Mouse (Mus musculus) heart, adult 2 months (tissue): ENCODE results near the gene Agpat3.

ENCODE experiments used
- CTCF ChIP-seq: fragments of 200-600 bp; IDR thresholded peaks from 2 replicates; pipeline ENCODE4 v1.8.1; 2022; ENCODE audit warnings: antibody characterized with exemption, mild to moderate bottlenecking, moderate library complexity
- EP300 ChIP-seq: fragments of 200-500 bp; IDR thresholded peaks from 2 replicates; pipeline ENCODE4 v1.6.1; 2011; ENCODE audit warnings: low read depth, low read length, control low read depth; ENCODE audit not compliant: insufficient read depth
- POLR2A ChIP-seq: fragments of 200-500 bp; IDR thresholded peaks from 2 replicates; pipeline ENCODE4 v1.6.1; 2011; ENCODE audit warnings: mild to moderate bottlenecking, low read depth, low read length, control low read depth; ENCODE audit not compliant: insufficient read depth

DNA sequence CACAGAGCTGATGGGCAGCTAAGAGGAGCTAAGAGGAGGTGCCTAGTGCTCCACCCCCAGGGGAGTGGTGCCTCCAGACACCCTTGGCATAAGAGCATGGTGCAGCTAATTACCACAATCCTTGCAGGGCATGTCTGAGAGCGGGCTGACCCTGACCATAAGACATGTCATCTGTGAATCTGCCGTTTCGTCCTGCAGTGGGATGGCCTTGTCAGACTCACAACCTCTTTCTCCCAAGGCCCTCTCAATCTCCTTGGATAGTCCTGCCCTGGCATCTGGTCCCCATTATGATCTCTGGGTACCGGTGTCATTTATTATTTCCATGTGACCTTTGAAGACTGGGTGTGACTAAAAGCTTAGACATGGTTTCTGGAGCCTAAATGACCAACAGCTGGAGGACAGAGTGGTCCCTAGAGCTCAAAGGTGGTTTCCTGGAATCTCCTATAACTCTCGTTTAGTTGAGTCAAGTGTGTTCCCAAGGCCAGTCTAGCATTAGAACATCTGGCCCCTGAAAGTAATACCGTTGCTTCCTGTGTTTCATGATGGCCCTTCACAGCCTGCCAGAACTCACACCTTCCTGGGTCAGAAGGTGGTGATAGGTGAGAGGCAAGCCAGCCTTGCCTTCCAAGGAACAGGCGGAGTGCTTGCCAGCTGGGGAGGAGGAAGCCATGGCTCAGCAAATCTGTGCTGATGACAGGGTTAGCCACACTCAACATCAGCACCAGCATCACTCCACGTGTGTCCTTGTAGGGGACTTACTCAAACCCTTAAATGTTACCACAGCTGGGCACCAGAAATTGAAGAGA, 61.4 kb downstream of the Agpat3 start:
- TF ChIP-seq EP300: no peak
- TF ChIP-seq CTCF: no peak
- no peak for TF ChIP-seq POLR2A
